Mouse (Mus musculus) megakaryocyte-erythroid progenitor cell, adult 5-6 weeks (primary cell): ENCODE measurements around the gene Sema3a. TPM values are rescaled to one million over a fixed set of nuclear protein-coding genes. Genes with fewer than 3 reads are reported as not detected.

Source experiments
- ATAC-seq: replicated peaks from 2 replicates; pipeline ENCODE4 v1.8.0; 2016; ENCODE audit warnings: mild to moderate bottlenecking, inconsistent platforms; ENCODE audit not compliant: severe bottlenecking, poor library complexity, low FRiP score, low TSS enrichment
- total RNA-seq, 2 experiments: library from RNA; stranded (forward) in 1 of 2; stranded (reverse) in 1 of 2; fragments of 200-1000, 215-1000 nt in 1 of 2; fragments of >200 nt in 1 of 2; fragmentation: Nextera tagmentation in 1 of 2; gene quantifications; 2 replicates each; pipeline ENCODE4 v1.2.3; 2014 to 2017

Sema3a gene
- not detected in 2 replicates for total RNA-seq (2014; fragmentation: Nextera tagmentation)
- total RNA-seq (2017) = not detected in 2 replicates

GRCm38 (mm10) chr5:13125241-13125692 is at the start of gene Sema3a:
Gene Sema3a, plus strand, starts transcription at chr5:13125414.
- ATAC-seq = no peak

GRCm38 (mm10) chr5:13084777-13085439 is 40.3 kb upstream of the Sema3a start:
- no peak for ATAC-seq

- no peak for ATAC-seq
These were observed 34.8 kb upstream of the Sema3a start for GRCm38 (mm10) chr5:13090431-13090830.

GRCm38 (mm10) chr5:13109522-13109921 is 15.7 kb upstream of the Sema3a start:
- ATAC-seq = no peak

GRCm38 (mm10) chr5:13117236-13117635 is 8.0 kb upstream of the Sema3a start:
- ATAC-seq = no peak

GRCm38 (mm10) chr5:13125757-13126156 is 543 bp downstream of the Sema3a start:
- no peak for ATAC-seq

GRCm38 (mm10) chr5:13126196-13126595 is 982 bp downstream of the Sema3a start:
- ATAC-seq = no peak

GRCm38 (mm10) chr5:13127121-13127520 is 1.9 kb downstream of the Sema3a start:
- no peak for ATAC-seq

- no peak for ATAC-seq
These were observed 19.7 kb downstream of the Sema3a start for GRCm38 (mm10) chr5:13144733-13145457.

GRCm38 (mm10) chr5:13149909-13150308 is 24.7 kb downstream of the Sema3a start:
- ATAC-seq = no peak

- ATAC-seq = no peak
These were observed 25.8 kb downstream of the Sema3a start for GRCm38 (mm10) chr5:13151002-13151401.

GRCm38 (mm10) chr5:13157761-13158612 is 32.8 kb downstream of the Sema3a start:
- ATAC-seq = no peak

GRCm38 (mm10) chr5:13182186-13182585 is 57.0 kb downstream of the Sema3a start:
- no peak for ATAC-seq

GRCm38 (mm10) chr5:13197886-13198285 is 72.7 kb downstream of the Sema3a start:
- ATAC-seq = no peak

- ATAC-seq = no peak
These were observed 74.5 kb downstream of the Sema3a start for GRCm38 (mm10) chr5:13199709-13200108.

GRCm38 (mm10) chr5:13255353-13255752 is 130.1 kb downstream of the Sema3a start:
- ATAC-seq = no peak

GRCm38 (mm10) chr5:13256321-13256720 is 131.1 kb downstream of the Sema3a start:
- no peak for ATAC-seq

- ATAC-seq = no peak
These were observed 137.9 kb downstream of the Sema3a start for GRCm38 (mm10) chr5:13263087-13263486.

- ATAC-seq = no peak
These were observed 138.3 kb downstream of the Sema3a start for GRCm38 (mm10) chr5:13263539-13263938.

- ATAC-seq = no peak
These were observed 187.5 kb downstream of the Sema3a start for GRCm38 (mm10) chr5:13312667-13313066.
